Mouse (Mus musculus) hindbrain, postnatal 0 days (tissue): ENCODE data around the gene Alg14. TPM values are rescaled to one million over a fixed set of nuclear protein-coding genes. Genes with fewer than 3 reads are reported as not detected.

Experiments
- ATAC-seq: fragments of 200-750 bp; cut with Nextera tagmentation; 2 replicates; pipeline ENCODE4 v1.8.0; 2017; ENCODE audit warnings: mild to moderate bottlenecking, moderate TSS enrichment, moderate library complexity
- DNase-seq: peaks from one replicate; pipeline ENCODE4 v3.0.0-alpha.2; 2015; ENCODE audit warnings: low spot score
- H3K27ac ChIP-seq: fragments of 300-500 bp; sonication (generic); 2 replicates; pipeline ENCODE4 v1.5.1; 2014; ENCODE audit warnings: mild to moderate bottlenecking
- H3K27me3 ChIP-seq: fragments of 300-500 bp; sonication (generic); 2 replicates; pipeline ENCODE4 v1.6.1; 2014; ENCODE audit warnings: low read length, mixed read lengths; ENCODE audit not compliant: insufficient read depth
- H3K36me3 ChIP-seq: fragments of 300-500 bp; sonication (generic); 2 replicates; pipeline ENCODE4 v1.6.1; 2014; ENCODE audit warnings: low read length, mixed read lengths; ENCODE audit not compliant: insufficient read depth
- H3K4me1 ChIP-seq: fragments of 300-500 bp; sonication (generic); 2 replicates; pipeline ENCODE4 v1.6.1; 2014; ENCODE audit warnings: antibody characterized with exemption, low read length, mixed read lengths; ENCODE audit not compliant: insufficient read depth
- H3K4me2 ChIP-seq: fragments of 300-500 bp; sonication (generic); 2 replicates; pipeline ENCODE4 v1.6.1; 2014; ENCODE audit warnings: low read depth, mild to moderate bottlenecking, low read length, moderate library complexity, mixed read lengths
- H3K4me3 ChIP-seq: fragments of 300-500 bp; sonication (generic); 2 replicates; pipeline ENCODE4 v1.5.1; 2014; ENCODE audit warnings: low read length
- H3K9ac ChIP-seq: fragments of 300-500 bp; sonication (generic); replicated peaks from 2 replicates; pipeline ENCODE4 v1.6.1; 2014; ENCODE audit warnings: mild to moderate bottlenecking, low read length, moderate library complexity, mixed read lengths
- H3K9me3 ChIP-seq: fragments of 300-500 bp; sonication (generic); 2 replicates; pipeline ENCODE4 v1.6.1; 2016; ENCODE audit warnings: low read length, mixed read lengths
- CTCF ChIP-seq: IDR thresholded peaks from 2 replicates; pipeline ENCODE4 v1.5.1; 2016; ENCODE audit warnings: antibody characterized with exemption, control low read depth, low read depth
- WGBS: fragments of 180-500 bp; shearing (Covaris S2); extraction: QIAGEN DNeasy Blood & Tissue Kit; methylation state at CpG from one replicate; pipeline ENCODE4 v1.1.7; 2014; 5-methylcytosine and 5-hydroxymethylcytosine counted together
- polyA plus RNA-seq: library from polyadenylated mRNA; unstranded; fragments of >200 nt; fragmentation: Nextera tagmentation; extraction: Ambion mirVana; gene quantifications from 2 replicates; pipeline ENCODE4 v1.2.1, GENCODE M21; 2015
- total RNA-seq: library from RNA; depleted of rRNA; stranded (reverse); fragments of >200 nt; gene quantifications from 2 replicates; pipeline ENCODE4 v1.2.3, GENCODE M21; 2014

Gene Alg14
- total and polyA plus RNA-seq, 2 experiments from 2014 or later: 26.6 to 39.5 TPM

DNA sequence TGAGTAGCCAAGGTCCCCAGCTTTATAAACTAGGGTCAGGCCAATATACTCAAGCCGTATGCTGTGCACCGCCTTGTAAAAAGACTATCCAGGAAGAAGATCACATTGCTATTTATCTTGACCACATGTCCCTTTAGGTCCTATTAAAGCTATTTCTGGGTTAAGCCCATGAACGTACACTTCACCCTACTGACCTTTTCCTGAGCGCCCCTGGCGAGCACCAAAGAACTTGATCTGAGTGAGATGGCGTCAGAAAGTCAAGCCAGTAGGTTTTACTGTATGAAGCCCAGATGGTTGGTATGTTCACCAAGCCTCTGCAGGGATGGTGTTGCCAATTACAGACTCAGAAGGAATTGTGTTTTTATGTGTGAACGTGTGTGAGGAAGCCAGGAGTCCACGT lies 35.4 kb upstream of the Alg14 start:
- DNase-seq (no peak), ATAC-seq (no peak)
- Histone ChIP-seq H3K27ac (no peak overlapping the region), H3K27me3 (no peaks in the 10 kb centered on the region; the same call in 1 of the 2 replicates), H3K36me3 (no peaks in the 10 kb centered on the region), H3K4me2 (no peak overlapping the region), H3K9me3 (no peaks in the 10 kb centered on the region), H3K9ac (no peak overlapping the region), H3K4me3 (no peak overlapping the region), H3K4me1 (peaks cover 6% of the 10 kb centered on the region)
- 86% methylated on average over 8 of the region's 8 CpGs for WGBS
- no peak for TF ChIP-seq CTCF

DNA sequence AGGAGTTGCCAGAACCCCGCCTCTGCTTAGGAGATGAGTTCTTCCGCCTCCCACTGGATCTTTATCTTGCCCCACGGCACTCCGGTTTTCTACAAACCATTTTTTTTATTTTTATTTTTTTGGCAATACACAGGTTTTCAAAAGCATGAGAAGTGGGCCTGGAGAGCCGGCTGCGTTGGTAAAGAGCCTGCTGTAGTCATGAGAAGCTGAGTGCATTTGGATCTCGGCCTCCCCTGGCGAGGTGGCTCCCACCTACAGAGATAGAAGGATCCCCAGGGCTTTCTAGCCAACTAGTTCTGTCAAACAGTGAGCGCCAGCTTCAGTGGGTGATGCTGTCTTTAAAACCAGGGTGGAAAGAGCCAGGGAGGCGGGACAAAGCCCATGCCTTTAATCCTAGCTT lies 34.2 kb upstream of the Alg14 start:
- 79% methylated on average over 10 of the region's 10 CpGs for WGBS

DNA sequence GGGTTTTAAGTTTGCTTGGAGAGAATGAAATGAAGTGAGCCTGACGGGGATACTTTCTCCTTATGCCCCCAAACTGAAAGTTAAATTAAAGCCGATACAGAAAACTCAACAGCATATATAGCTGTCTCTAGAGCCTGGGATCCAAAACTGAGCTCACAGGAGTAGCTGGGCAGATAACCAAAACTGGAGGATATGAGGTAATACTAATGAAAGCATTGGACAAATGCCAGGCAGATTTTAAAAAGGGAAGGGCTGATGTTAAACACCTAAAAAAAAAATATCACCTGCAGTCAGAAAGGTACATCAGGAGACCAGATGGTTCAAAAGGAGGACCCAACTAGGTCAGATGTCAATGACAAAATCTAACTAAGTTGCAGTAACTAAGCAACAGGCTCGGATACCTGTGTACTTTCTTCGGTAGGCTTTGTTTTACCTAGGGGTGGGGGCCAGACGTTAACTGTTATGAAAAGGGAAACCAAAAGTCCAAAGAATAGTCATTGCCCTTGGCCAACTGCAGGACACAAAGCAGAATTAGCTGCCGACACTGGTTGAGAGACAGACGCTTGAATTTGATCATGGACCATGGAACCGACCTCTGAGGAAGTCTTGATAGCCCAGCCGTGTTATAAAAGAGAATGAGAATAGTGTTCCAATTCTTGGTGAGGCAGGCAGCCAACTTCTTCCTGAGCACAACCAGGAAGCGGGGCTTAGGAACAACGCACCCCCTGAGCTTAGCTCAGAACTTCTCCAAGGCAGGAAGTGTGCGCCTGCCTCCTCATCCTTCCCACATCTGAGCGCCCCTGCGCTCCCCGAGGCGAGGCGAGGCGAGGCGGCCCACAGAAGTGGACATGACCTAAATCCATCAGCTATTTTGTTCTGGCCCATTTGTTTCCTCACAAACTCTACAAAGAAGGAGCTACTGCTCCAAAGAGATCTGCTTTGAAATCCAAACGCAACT lies 32.8 kb upstream of the Alg14 start:
- H3K36me3 ChIP-seq: no peaks in the 10 kb centered on the region
- ATAC-seq (no peak), DNase-seq (no peak)
- H3K27ac ChIP-seq: no peak overlapping the region
- H3K27me3 ChIP-seq: no peaks in the 10 kb centered on the region; the same call in 1 of the 2 replicates
- H3K4me2 ChIP-seq: no peak overlapping the region
- 70% methylated on average over 20 of the region's 20 CpGs for WGBS
- no peak for TF ChIP-seq CTCF
- no peaks in the 10 kb centered on the region for H3K9me3 ChIP-seq
- no peak overlapping the region for H3K4me3 ChIP-seq
- no peak overlapping the region for H3K9ac ChIP-seq
- peaks cover 8% of the 10 kb centered on the region; the same call in 1 of the 2 replicates for H3K4me1 ChIP-seq

More for the DNA sequence above, 34.2 kb upstream of the Alg14 start:
- no peak overlapping the region for H3K4me2 ChIP-seq
- no peak overlapping the region for H3K9ac ChIP-seq
- no peaks in the 10 kb centered on the region; the same call in 1 of the 2 replicates for H3K27me3 ChIP-seq
- H3K4me1 ChIP-seq: peaks cover 8% of the 10 kb centered on the region; the same call in 1 of the 2 replicates
- DNase-seq (no peak), ATAC-seq (no peak)
- H3K9me3 ChIP-seq: no peaks in the 10 kb centered on the region
- H3K4me3 ChIP-seq: no peak overlapping the region
- no peaks in the 10 kb centered on the region for H3K36me3 ChIP-seq
- H3K27ac ChIP-seq: no peak overlapping the region
- no peak for TF ChIP-seq CTCF

DNA sequence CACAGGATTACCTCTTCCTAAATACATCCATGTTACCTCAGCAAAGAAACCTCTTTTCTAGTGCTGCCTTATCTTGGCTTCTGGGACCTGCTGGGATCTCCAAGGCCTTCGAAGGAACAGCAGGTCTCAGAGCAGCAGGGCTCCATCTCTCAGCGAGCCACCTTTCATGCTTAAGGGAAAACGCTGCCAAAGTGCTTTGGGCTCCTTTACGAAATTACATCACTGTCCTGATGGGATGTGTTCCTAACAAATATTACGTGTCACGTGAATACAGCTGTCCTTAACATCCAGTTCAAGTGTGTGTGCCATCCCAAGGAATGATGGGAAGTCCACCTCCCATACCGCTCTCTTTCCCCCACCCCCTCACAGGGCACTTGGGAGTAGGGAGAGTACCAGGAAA lies 31.5 kb upstream of the Alg14 start:
- WGBS: 73% methylated on average over 7 of the region's 7 CpGs
- no peaks in the 10 kb centered on the region for H3K9me3 ChIP-seq
- ATAC-seq: no peak
- no peak overlapping the region for H3K4me3 ChIP-seq
- no peak for DNase-seq
- H3K9ac ChIP-seq: no peak overlapping the region
- no peaks in the 10 kb centered on the region for H3K36me3 ChIP-seq
- H3K27me3 ChIP-seq: no peaks in the 10 kb centered on the region; the same call in 1 of the 2 replicates
- TF ChIP-seq CTCF: no peak
- H3K4me1 ChIP-seq: peaks cover 8% of the 10 kb centered on the region; the same call in 1 of the 2 replicates
- no peak overlapping the region for H3K27ac ChIP-seq
- H3K4me2 ChIP-seq: no peak overlapping the region

DNA sequence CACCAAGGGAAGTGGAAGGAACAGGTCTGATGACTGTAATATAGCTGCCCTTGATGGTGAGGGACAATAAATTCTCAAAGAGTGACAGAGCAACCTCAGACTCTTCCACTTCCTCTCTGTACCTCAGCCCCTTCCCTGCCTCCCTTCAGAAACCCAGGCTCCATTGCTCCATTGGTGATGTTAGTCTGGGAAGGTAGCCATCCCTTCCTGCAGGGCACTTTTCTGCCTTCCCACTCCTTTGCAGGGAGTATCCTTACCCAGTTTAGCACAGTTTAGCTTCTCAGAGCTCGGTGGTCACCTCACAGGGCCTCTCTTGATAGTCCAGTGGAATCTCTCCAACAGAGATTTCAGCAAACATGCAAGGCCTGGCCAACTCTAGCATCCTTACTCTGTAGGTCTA lies 30.7 kb upstream of the Alg14 start:
- H3K4me3 ChIP-seq: no peak overlapping the region
- H3K9ac ChIP-seq: no peak overlapping the region
- no peak for TF ChIP-seq CTCF
- H3K36me3 ChIP-seq: no peaks in the 10 kb centered on the region
- DNase-seq (no peak), ATAC-seq (no peak)
- no peak overlapping the region for H3K27ac ChIP-seq
- H3K4me2 ChIP-seq: no peak overlapping the region
- no peaks in the 10 kb centered on the region for H3K9me3 ChIP-seq
- H3K4me1 ChIP-seq: peaks cover 8% of the 10 kb centered on the region; the same call in 1 of the 2 replicates
- H3K27me3 ChIP-seq: no peaks in the 10 kb centered on the region; the same call in 1 of the 2 replicates
- WGBS: 72% methylated on average over 1 of the region's 1 CpGs

DNA sequence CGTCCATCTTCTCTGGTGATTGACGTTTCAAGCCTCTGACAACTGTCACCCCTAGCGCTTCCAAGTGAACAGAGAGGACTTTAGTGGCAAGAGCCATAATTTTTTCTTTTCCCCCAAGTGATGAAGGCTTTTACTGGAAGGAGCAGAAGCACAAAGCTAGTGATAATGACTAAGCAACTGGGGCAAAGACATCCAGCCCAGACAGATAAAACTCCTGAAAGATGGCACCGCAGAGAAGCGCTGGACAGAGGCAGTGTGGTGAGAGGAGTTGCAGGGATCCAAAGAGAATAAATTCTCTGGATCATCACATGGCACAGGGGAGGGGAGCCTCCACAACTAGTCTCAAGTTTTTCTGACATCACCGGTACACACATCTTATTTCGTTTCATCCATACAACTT lies 30.3 kb upstream of the Alg14 start:
- H3K27ac ChIP-seq: no peak overlapping the region
- no peak for TF ChIP-seq CTCF
- WGBS: 70% methylated on average over 7 of the region's 7 CpGs
- no peak overlapping the region for H3K4me3 ChIP-seq
- peaks cover 8% of the 10 kb centered on the region; the same call in 1 of the 2 replicates for H3K4me1 ChIP-seq
- no peaks in the 10 kb centered on the region for H3K36me3 ChIP-seq
- H3K9me3 ChIP-seq: no peaks in the 10 kb centered on the region
- H3K9ac ChIP-seq: no peak overlapping the region
- H3K27me3 ChIP-seq: no peaks in the 10 kb centered on the region; the same call in 1 of the 2 replicates
- ATAC-seq (no peak), DNase-seq (no peak)
- peak overlapping the region; percentile 13; the same call in 1 of the 2 replicates for H3K4me2 ChIP-seq
